Mouse (Mus musculus): ENCODE results near the gene Bbof1. TPM values are rescaled to one million over a fixed set of nuclear protein-coding genes. Genes with fewer than 3 reads are reported as not detected.

Bbof1 gene
- polyA plus RNA-seq (2014; fragmentation: Illumina TruSeq; extraction: RNeasy Lipid Tissue Mini Kit (QIAGEN cat#74804); ENCODE audit: low read depth, low replicate concordance) = 2.4 TPM

GRCm38 (mm10) chr12:84408819-84409507 lies at the start of gene Bbof1, which contains the start of gene Entpd5:
Bbof1 (plus strand) TSS chr12:84409071.
Entpd5 (minus strand) TSS chr12:84409029.

GRCm38 (mm10) chr12:84361555-84362489 lies 47.0 kb upstream of the Bbof1 start, which contains the start of the genes Coq6 and Fam161b:
Coq6 (plus strand) TSS chr12:84361657.
Fam161b (minus strand) TSS chr12:84361833.

GRCm38 (mm10) chr12:84416834-84417604 lies 8.1 kb downstream of the Bbof1 start, which contains the start of gene Rnf113a2:
Rnf113a2 (plus strand) TSS chr12:84417196.

GRCm38 (mm10) chr12:84450718-84451646 lies 42.1 kb downstream of the Bbof1 start, which contains the start of the genes Aldh6a1 and Lin52:
Aldh6a1 (minus strand) TSS chr12:84451004.
Lin52 (plus strand) TSS chr12:84451422.

Other genes with a start within 250 kb of the Bbof1 start
- gene Elmsan1, start 190.2 kb upstream of the Bbof1 start, polyA plus RNA-seq (2014; fragmentation: Illumina TruSeq; extraction: RNeasy Lipid Tissue Mini Kit (QIAGEN cat#74804); ENCODE audit: low read depth, low replicate concordance) = 3.2 TPM
- gene Ptgr2, start 123.8 kb upstream of the Bbof1 start, polyA plus RNA-seq (2014; fragmentation: Illumina TruSeq; extraction: RNeasy Lipid Tissue Mini Kit (QIAGEN cat#74804); ENCODE audit: low read depth, low replicate concordance) = 87.0 TPM
- 13.7 TPM for gene Zfp410, start 92.2 kb upstream of the Bbof1 start, polyA plus RNA-seq (2014; fragmentation: Illumina TruSeq; extraction: RNeasy Lipid Tissue Mini Kit (QIAGEN cat#74804); ENCODE audit: low read depth, low replicate concordance)
- gene Coq6, start 47.4 kb upstream of the Bbof1 start, polyA plus RNA-seq (2014; fragmentation: Illumina TruSeq; extraction: RNeasy Lipid Tissue Mini Kit (QIAGEN cat#74804); ENCODE audit: low read depth, low replicate concordance) = 2.3 TPM
- gene Fam161b, start 47.2 kb upstream of the Bbof1 start, polyA plus RNA-seq (2014; fragmentation: Illumina TruSeq; extraction: RNeasy Lipid Tissue Mini Kit (QIAGEN cat#74804); ENCODE audit: low read depth, low replicate concordance) = 0.50 TPM
- 157 TPM for gene Entpd5, start within 50 bp of the Bbof1 start, polyA plus RNA-seq (2014; fragmentation: Illumina TruSeq; extraction: RNeasy Lipid Tissue Mini Kit (QIAGEN cat#74804); ENCODE audit: low read depth, low replicate concordance)
- 5.3 TPM for gene Rnf113a2, start 8.1 kb downstream of the Bbof1 start, polyA plus RNA-seq (2014; fragmentation: Illumina TruSeq; extraction: RNeasy Lipid Tissue Mini Kit (QIAGEN cat#74804); ENCODE audit: low read depth, low replicate concordance)
- gene Aldh6a1, start 41.9 kb downstream of the Bbof1 start, polyA plus RNA-seq (2014; fragmentation: Illumina TruSeq; extraction: RNeasy Lipid Tissue Mini Kit (QIAGEN cat#74804); ENCODE audit: low read depth, low replicate concordance) = 694 TPM
- 10.4 TPM for gene Lin52, start 42.4 kb downstream of the Bbof1 start, polyA plus RNA-seq (2014; fragmentation: Illumina TruSeq; extraction: RNeasy Lipid Tissue Mini Kit (QIAGEN cat#74804); ENCODE audit: low read depth, low replicate concordance)
- gene Vsx2, start 160.7 kb downstream of the Bbof1 start, polyA plus RNA-seq (2014; fragmentation: Illumina TruSeq; extraction: RNeasy Lipid Tissue Mini Kit (QIAGEN cat#74804); ENCODE audit: low read depth, low replicate concordance) = not detected
- gene Abcd4, start 208.3 kb downstream of the Bbof1 start, polyA plus RNA-seq (2014; fragmentation: Illumina TruSeq; extraction: RNeasy Lipid Tissue Mini Kit (QIAGEN cat#74804); ENCODE audit: low read depth, low replicate concordance) = 2.9 TPM
- not detected for gene Vrtn, start 231.9 kb downstream of the Bbof1 start, polyA plus RNA-seq (2014; fragmentation: Illumina TruSeq; extraction: RNeasy Lipid Tissue Mini Kit (QIAGEN cat#74804); ENCODE audit: low read depth, low replicate concordance)

Data from liver, adult 10 weeks (tissue).